Comparison of ENCODE assay signal across 9 mouse cellular contexts in the genomic region with DNA sequence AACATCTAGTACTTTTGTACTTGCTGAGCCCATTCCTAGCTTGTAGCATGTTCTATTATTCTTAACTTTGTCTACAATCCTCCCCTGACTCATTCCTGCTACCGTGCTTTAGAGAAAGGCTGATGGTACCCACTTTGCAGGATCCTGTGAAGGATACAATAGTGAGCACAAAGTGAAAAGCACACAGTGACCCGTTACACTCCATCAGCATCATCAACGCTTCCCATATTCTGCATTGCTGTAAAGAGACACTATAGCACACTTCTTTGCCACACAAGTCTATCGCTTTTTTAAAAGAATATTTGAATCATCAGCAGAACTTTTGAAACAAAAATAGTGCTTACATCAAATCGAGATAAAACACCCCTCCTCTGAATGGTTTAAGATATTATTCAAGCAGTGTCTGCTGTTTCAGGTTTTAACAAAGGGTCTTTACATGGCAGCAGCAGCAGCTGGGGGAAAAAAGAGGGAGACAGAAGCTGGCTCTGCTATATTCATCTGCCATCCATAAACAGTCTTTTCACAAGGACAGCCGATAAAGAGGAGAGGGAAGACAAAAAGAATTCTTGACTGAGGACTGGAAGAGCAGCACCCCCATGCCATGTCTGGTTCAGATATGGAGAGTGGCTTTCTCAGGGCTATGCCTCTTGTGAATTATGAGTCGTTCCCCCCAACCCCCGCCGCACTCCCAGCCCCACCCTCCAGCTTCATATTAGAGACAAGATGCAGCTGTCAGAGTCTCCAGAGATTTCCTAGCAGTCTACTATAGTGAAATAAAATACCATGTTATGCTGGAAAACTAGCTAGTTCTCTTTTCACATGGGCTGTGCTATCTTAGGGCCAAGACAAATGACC. TPM values are rescaled to one million over a fixed set of nuclear protein-coding genes. Genes with fewer than 3 reads are reported as not detected.
DNase-seq lines count a peak whose midpoint lies in the region; ATAC-seq and TF ChIP-seq lines count a peak whose summit lies in the region.
"Had no signal": no experiment of that assay in that cellular context is flagged by ENCODE, and none has a peak within 500 bp of the region (broad histone marks: within the 10 kb centered on the region; RNA-seq: fewer than 3 reads in every experiment).

No protein-coding gene starts in this region.

- peaks cover 11% of the 10 kb centered on the region; the same call in 1 of the 2 replicates for H3K4me1 ChIP-seq in lung, embryonic 14.5 days (ENCODE audit: insufficient read depth)
- no peaks in the 10 kb centered on the region; the same call in 1 of the 2 replicates for H3K4me1 ChIP-seq in lung, adult 2 months (ENCODE audit: control insufficient read depth, insufficient read depth, low read length)
- peaks cover 23% of the 10 kb centered on the region for H3K4me1 ChIP-seq in stomach, embryonic 14.5 days (ENCODE audit: control insufficient read depth, insufficient read depth, low read length)

- no peak for TF ChIP-seq CTCF in lung, embryonic 14.5 days (IDR thresholded peaks at IDR 0.05; ENCODE audit: low read depth)
- TF ChIP-seq CTCF in lung, adult 2 months (IDR thresholded peaks at IDR 0.05; ENCODE audit: insufficient read depth, low read length) = no peak

- H3K9ac ChIP-seq in lung, embryonic 14.5 days = no peak overlapping the region
- no peak overlapping the region for H3K9ac ChIP-seq in stomach, embryonic 14.5 days (replicated peaks; ENCODE audit: low read depth, low read length)

- H3K27ac ChIP-seq in lung, embryonic 14.5 days (ENCODE audit: low read depth) = peak overlapping the region; percentile 79
- H3K27ac ChIP-seq in stomach, embryonic 14.5 days (ENCODE audit: low read length) = peak overlapping the region; percentile 89
- H3K27ac ChIP-seq: macrophage had no signal

- H3K9me3 ChIP-seq in lung, embryonic 14.5 days (ENCODE audit: low read depth, low read length) = no peaks in the 10 kb centered on the region; the same call in 1 of the 2 replicates
- no peaks in the 10 kb centered on the region for H3K9me3 ChIP-seq in stomach, embryonic 14.5 days (ENCODE audit: control insufficient read depth, low read depth, low read length)

- H3K4me2 ChIP-seq in lung, embryonic 14.5 days = no peak overlapping the region
- no peak overlapping the region for H3K4me2 ChIP-seq in stomach, embryonic 14.5 days (replicated peaks; ENCODE audit: low read depth, low read length)

- peak; percentile 94 for ATAC-seq in lung, embryonic 14.5 days (ENCODE audit: insufficient read depth)
- peak; percentile 88 for ATAC-seq in stomach, embryonic 14.5 days (ENCODE audit: insufficient number of reproducible peaks, insufficient read depth, low FRiP score, low read depth)

- 38% methylated on average over 9 of the region's 9 CpGs for WGBS in lung, embryonic 14.5 days
- 64% methylated on average over 9 of the region's 9 CpGs for WGBS in lung, adult 2 months
- WGBS in stomach, embryonic 14.5 days = 35% methylated on average over 9 of the region's 9 CpGs

- intact Hi-C loops in gastrocnemius, postnatal 14 days (cut with DNase I; ENCODE audit: low total_unique reads) = no loop called here

- no peaks in the 10 kb centered on the region for H3K36me3 ChIP-seq in lung, embryonic 14.5 days (ENCODE audit: insufficient read depth)
- no peaks in the 10 kb centered on the region for H3K36me3 ChIP-seq in stomach, embryonic 14.5 days (ENCODE audit: control insufficient read depth, insufficient read depth, low read length)

- peak; percentile 80 for DNase-seq in lung, embryonic 14.5 days
- no peak for DNase-seq in lung, adult 2 months
- DNase-seq in heart, adult 9 months (ENCODE audit: low spot score in 2 of 2) = peak; percentile 47 to 66
- DNase-seq in kidney, postnatal 10 days = peak; percentile 57
- no peak for DNase-seq in c-Kit-positive CD71-positive TER-119-positive erythroid progenitor cells, embryonic 14.5 days (ENCODE audit: low spot score)
- no peak for DNase-seq in layer of hippocampus, adult 8-10 months (ENCODE audit: low spot score in 2 of 2)
- DNase-seq in gastrocnemius, postnatal 14 days = no peak

- no peaks in the 10 kb centered on the region for H3K27me3 ChIP-seq in lung, embryonic 14.5 days (ENCODE audit: insufficient read depth, low read length)
- H3K27me3 ChIP-seq in stomach, embryonic 14.5 days (ENCODE audit: control insufficient read depth, insufficient read depth, low read length) = no peaks in the 10 kb centered on the region

- no peak for TF ChIP-seq POLR2A in lung, adult 2 months (IDR thresholded peaks at IDR 0.05; ENCODE audit: borderline replicate concordance, extremely low read depth, low read depth, low read length)

- no peak overlapping the region for H3K4me3 ChIP-seq in lung, embryonic 14.5 days (ENCODE audit: low read depth, low read length)
- H3K4me3 ChIP-seq in lung, adult 2 months (replicated peaks; ENCODE audit: extremely low read depth, low read depth, low read length) = no peak overlapping the region
- no peak overlapping the region for H3K4me3 ChIP-seq in stomach, embryonic 14.5 days (ENCODE audit: low read depth, low read length)

RNA-seq across cellular contexts. Expression of a gene that starts 39.7 kb away (rescaled TPM):
- 303 and 307 TPM in 2 replicates for polyA plus RNA-seq in lung, embryonic 14.5 days (2014; fragmentation: Nextera tagmentation; extraction: Ambion mirVana)
- 10.3 and 21.3 TPM in 2 replicates for polyA plus RNA-seq in lung, adult 2 months (2012; rRNA removed)
- polyA plus RNA-seq in stomach, embryonic 14.5 days (2014; fragmentation: Nextera tagmentation; extraction: Ambion mirVana) = 288 and 302 TPM in 2 replicates
- 100 to 1,000 TPM; 274 to 299 (median 288) TPM for total RNA-seq in layer of hippocampus, adult 8-10 months (2022)
- total RNA-seq in gastrocnemius, postnatal 14 days (2021) = 10 to 100 TPM; 74.8 to 85.8 TPM

Comparison
In these comparisons a context has a peak if more than half of its experiments do, and no peak if none do; other contexts are left out.
1. DNase-seq: peak in lung, embryonic 14.5 days (single experiment), heart, adult 9 months (2 of 2) and kidney, postnatal 10 days (single experiment); none in lung, adult 2 months (single experiment), c-Kit-positive CD71-positive TER-119-positive erythroid progenitor cells, embryonic 14.5 days (single experiment), layer of hippocampus, adult 8-10 months (0 of 2) and gastrocnemius, postnatal 14 days (single experiment).
2. RNA of a gene that starts 39.7 kb away (polyA plus RNA-seq): 303 to 307 TPM in lung, embryonic 14.5 days and 288 to 302 TPM in stomach, embryonic 14.5 days; 10.3 to 21.3 TPM in lung, adult 2 months; every median in the first group is over 10 times any median in the second.